Mouse (Mus musculus) embryo, embryonic 10.5 days (tissue): ENCODE measurements around the gene Fam19a2.

Source experiments
- DNase-seq: peaks from one replicate; pipeline ENCODE4 v3.0.0-alpha.2; 2015; ENCODE audit warnings: low spot score

Gene Fam19a2

DNA sequence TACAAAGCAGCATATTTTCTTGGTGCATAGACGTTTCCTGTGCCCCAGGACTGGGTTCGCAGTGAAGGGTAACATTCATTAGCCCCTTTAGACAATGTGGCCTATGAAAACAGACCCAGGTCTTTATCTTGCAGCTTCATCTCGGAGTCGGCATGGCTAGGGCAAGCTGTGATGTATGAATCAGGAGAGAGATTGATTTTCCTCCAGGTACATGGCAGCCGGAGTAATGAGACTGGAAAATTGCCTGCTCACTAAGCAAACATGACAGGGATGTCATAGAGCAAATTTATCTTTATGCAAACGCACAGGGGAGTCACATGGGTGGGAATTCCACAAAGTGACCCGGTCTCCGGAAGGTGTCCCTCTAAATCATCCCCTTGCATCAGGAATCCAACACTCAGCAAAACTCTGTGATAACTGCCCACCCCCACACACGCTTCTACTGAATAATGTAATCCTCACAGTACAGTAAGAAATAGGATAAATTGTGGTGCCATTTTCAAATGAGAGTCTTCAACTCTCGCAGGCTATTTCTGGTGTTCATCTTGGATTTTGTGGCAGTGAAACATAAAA lies 306.9 kb downstream of the Fam19a2 start:
- peak; percentile 19 for DNase-seq

DNA sequence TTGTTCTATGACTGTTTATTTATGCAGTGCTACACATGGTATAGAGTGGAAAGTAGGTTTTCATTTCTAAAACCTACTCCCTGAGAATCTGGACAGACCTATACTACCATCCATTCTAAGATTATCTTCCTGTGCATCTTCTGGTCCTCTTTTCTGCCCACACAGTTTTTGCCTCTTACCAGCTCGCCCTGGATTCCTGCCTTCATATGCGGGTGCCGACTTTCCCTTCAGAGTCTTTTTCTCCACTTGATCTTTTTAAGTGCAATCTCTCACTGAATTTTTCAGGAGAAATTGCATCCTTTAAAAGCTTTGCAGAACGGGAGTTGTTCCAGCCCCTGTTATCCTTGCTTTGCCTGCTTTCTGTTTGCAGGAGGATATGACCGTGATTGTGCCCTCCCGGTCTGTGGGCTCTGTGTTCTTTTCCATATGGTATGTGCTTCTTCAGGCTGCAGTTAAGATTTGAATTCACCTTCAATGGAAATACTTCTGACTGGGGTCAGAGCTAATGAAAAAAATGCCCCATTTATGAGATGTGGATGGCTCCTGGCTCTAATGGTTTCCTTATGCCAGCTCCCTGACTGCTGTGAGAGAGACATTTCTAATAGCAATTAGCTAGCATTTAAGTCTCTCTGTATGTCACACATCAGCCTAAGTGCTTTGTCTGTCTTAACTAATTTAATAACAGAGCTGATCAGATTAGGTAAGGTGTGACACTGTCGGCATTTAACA lies 308.7 kb downstream of the Fam19a2 start:
- peak; percentile 50 for DNase-seq

DNA sequence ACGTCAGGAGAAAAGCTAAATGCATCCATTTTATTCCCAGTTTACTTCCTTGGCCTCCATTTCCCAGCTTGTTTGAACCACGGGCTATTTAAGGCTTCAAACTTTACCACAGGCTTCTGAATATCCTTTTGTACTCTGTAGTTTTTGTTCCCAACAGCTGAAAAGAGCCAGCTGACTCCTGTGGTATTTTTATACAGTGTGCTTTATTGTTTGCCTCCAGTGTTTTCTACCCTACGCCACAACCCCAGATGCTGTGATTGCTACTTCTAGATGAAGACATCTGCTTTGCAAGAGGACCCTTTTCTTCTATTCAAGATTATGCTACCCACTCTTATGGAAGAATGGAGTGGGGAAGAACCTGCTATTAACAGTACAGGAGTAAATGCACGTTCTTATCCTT lies 314.0 kb downstream of the Fam19a2 start:
- DNase-seq = no peak

DNA sequence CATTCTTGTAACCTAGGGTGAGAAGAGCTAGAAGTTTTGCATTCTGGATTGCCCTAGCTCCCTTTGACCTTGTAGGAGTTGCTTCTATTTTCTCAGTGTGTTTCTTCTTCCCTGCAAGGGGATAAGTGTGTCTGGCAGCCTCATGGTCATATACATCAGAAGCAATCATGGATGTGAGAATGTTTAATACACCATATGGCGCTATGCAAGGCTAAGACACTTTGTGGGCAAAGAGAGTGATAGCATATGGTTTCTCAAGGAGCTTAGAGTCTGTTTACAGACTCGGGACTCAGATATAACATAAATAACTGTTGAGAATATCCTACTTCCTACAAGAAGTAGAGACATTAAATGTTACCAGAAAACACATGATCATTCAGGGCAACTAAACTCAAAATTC lies 315.2 kb downstream of the Fam19a2 start:
- no peak for DNase-seq

DNA sequence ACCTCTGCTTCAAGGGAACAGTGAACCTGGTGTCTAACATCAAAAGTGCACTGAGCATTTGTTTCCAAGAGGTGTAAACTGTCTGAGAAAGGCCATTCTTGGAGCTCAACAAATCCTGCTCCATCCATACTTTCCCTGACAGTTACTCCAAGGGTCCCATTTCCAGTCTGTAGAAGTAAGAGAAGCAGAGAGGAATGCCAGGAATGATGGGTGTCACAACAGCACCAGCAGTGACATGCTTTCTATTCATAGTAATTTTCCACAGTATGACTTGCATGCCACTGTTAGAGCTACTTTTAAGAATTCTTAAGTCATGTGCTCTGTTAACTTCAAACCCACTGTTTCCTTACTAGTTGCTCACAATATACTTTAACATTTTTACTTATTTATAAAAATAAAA lies 331.2 kb downstream of the Fam19a2 start:
- no peak for DNase-seq

DNA sequence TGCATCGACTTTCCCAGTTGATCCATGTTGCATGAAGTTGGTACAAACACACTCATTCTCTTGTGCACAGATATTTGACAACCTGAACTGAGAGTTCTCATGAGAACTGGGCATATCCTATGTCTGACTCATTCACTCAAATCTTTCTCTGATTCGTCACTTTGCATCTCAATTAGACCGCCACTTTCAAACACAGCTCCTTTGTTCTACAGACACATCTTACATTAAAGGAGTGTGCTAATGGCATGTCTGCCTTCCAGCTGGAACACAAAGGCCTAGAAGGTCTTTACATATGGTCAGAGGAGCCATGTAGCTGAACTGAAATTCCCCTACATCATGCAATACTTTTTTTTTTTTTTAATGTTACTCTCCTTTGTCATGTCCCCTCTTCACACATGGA lies 333.3 kb downstream of the Fam19a2 start:
- DNase-seq = no peak

DNA sequence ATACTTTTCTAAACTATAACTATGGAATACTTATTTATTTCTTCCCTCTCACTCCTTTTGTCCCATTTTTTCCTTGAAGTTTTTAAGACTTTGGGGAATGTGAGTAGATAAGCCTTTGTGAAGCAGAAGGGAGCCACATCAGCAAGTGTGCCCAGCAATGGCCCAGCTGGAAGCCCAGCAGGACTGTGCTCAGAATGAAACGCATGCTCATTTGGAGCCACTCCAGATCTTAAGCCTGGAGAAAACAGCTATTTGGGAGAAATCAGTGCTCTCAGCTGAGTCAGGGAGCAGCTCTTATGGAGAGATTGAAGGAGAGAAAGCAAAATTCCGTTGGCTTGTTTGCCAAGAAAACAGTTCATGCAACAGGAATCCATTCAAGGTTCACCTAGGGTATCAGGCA lies 341.9 kb downstream of the Fam19a2 start:
- no peak for DNase-seq

DNA sequence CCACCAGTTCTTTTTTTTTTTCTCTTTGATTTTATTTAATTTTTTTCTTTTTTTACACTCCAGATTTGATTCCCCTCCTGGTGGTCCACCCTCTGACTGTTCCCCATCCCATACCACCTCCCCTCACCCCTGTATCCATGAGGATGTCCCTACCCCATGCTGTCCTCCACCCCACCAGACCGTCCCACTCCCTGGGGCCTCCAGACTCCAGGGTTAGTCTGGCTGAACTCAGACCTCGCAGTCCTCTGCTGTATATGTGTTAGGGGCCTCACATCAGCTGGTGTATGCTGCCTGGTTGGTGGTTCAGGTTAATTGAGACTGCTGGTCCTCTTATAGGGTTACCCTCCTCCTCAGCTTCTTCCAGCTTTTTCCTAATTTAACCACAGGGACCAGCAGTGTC lies 362.9 kb downstream of the Fam19a2 start:
- DNase-seq = no peak

DNA sequence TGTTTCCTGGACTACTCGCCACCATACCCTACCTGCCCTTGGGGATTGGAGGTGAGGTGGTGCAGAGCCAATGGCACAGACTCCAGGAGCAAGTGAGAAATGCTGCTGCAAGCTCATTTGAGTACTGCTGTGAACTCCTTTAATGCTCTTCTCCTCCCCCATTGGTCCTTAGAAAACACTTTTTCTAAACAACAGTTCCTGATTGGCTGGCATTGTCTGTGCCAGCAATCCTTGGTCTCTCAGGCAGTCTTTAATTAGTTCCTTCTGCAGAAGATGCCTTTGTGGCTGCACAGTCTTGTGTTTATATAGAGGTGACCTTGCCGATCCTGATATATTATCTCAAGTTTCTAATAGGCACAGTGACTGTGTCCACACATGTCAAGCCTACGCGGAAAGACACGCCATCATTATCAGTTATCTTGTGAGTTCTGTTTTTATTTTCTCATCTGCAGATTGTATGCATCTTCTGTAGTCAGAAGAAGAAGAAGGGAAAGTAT lies 365.5 kb downstream of the Fam19a2 start:
- DNase-seq = peak; percentile 46

DNA sequence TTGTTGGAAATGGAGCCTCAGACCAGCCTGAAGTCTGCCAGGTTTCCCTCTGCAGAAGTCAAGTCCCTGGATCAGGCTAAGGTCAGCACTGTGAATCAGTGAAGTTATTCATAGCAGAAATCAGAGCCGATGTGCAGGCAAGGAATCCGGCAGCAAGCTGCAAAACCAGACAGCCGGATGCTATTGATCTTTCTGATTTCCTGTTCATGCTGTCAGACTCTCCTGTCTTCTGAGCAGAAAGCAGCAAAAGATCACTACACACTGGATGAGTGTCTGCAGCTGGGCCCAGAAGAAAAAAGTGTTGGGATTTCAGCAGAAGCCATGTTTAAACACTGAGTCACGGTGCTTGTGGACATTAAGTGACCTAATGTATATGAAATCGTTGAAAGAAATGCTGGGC lies 368.2 kb downstream of the Fam19a2 start:
- DNase-seq = peak; percentile 47

DNA sequence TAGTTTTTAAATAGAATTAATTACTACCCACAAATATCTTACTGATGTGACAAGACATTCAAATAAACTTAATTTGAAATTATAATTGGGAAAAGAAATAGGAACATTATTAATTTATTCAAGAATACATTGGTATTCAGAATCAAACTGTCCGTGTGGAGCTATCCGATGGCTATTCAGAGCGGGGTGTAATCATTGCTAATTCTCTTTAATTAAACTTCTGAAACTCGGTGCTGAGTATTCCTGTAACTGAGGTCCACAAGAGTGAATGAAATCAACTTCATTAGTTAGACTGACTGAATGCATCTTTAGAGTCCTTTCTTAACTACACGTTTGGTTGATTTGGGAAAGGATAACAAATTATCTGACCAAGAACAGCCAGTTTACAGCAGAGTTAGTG lies 372.9 kb downstream of the Fam19a2 start:
- DNase-seq = no peak

DNA sequence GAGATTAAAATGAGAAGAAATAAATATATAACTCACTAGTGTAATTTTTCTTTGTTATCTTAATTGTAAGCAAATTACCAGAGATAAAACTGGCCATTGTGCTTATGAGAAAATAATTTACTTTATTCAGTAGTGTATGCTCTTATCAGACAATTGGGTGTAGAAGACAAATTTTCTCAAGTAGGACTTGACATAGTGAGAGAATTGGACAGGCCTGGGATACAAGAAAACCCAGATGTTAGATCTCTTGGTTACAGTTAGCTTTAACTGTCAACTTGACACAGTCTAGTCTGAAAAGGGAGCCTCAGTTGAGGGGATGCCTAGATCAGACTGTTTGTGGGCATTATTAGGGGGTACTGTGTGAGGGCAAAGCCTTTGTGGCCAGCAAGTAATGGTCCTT lies 373.7 kb downstream of the Fam19a2 start:
- no peak for DNase-seq

DNA sequence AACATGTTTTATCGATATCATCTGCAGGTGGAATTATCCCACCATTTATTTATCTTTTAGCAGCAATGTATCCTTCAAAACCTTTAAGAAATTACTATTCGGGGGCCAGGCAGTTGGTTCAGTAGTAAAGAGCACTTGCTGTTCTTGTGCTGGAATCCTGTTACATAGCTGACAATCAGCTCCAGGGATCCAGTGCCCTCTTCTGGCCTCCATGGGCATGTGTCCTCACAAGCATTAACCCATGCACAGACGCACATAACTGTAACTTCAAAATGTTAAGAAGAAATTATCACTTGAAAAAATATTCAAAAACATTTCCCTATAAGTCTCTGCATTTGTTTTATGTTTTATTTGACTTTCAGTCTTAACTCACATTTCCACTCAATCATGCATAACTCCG lies 381.8 kb downstream of the Fam19a2 start:
- DNase-seq = no peak

DNA sequence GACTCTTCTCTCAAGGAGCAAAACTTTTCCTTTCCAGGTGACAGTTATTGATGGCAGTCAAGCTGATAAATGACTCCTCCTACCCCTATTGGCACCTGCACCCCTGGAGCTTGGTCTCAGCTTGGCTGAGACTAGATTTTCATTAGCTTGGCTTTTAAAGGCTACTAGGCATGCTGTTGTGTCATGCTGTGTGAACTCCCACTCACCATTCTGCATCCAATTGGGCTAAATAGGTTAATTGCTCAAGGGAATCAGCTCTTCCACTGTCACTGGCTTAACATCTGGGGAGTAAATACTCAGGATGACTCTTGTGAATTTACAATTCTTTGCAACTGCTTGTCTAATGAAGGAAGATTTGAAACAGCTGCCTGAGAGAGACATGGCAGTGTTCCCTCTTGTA lies 407.4 kb downstream of the Fam19a2 start:
- no peak for DNase-seq

DNA sequence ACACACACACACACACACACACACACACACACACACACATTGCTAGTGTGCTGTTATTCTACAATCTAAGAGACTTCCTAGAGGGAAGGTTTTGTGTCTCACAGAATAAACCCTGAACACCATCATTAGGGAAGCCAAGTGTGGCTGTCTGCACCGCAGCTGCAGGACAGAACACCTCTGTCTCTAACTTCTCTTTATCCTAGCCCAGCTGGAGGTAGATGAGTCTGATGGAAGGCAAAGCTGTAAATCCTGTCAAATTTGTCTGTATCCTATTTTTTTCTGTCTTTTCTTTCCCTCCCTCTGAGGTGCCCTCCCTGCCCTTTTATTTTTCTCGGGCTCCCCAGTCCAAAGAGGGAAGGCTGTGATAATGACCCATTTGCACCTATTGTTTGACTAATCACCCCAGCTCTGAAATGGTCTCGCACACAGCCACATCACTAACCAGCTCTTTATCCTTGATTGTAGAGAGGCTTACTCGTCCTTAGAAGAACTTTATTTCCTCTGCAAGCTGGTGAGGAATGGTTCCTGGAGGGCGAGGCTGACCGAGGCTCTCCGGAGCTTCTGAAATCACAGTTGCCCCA lies 414.6 kb downstream of the Fam19a2 start:
- peak; percentile 26 for DNase-seq

DNA sequence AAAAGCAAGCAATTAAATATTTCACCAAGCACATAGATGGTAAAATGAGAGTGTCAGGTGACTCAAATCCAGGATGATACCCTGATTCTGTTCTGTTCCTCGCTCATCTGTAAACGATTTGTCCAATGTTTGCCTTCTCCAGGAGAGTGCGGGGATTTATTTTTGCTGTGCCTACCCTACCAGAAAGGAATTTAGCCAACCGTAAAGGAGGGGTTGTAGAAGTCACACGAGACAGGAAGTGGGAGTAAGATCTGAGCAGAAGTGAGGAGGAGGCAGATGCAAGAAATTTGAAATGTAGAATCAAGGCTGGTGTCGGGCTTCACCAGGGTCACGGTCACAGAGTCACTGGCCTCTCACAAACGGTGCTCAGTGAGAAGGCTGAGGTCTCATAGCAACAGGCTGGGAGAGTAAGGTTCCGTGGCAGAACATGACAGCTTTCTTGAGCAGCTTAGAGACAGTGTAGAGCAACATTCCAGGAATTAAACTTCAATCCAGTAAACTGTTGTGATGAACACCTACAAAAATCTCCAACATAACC lies 419.0 kb downstream of the Fam19a2 start:
- peak; percentile 41 for DNase-seq

DNA sequence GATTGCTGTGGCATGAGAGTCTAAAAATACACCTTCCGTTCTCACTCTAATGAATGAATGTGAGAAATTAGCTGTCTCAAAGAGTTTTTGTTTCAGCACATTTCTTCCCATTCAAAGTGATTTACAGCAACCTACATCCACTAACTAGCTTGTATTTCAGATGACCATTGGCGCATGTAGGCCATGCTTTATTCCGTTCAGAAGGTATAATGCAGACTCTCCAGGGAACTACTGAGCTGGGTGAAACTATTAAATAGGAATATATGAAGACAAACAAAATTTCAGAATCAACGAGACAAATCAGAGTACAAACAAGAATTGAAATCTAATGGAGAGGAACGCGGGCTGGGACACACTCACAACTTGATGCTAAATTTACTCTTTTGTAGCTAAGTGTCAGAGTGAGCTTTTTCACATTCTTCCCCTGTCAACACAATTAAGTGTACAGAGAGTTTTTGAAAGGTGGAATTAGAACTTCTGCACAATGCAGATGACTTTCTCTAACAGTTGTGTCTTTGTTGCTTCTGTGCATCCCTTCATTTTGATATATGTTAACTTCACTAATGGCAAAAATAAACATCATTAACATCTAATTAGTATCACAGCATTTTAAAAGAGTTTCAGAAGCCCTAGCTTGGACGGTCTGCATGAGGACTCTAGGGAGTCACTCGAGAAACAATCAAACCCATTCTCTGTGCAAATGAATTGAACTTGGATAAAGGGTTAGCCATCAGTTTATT lies 428.6 kb downstream of the Fam19a2 start:
- DNase-seq = no peak

DNA sequence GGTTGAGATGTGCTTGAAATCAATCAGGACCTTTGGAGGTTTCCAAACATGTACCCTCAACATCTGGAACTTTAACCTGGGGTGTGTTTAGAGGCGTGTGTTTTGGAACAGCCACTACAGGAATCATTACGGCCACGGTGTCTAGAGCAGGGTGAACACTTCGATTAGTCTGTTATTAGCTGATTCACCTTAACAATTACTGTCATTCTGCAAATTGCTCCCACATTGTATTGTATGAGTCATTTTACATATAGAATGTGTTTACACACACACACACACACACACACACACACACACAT lies 429.1 kb downstream of the Fam19a2 start:
- DNase-seq = no peak

DNA sequence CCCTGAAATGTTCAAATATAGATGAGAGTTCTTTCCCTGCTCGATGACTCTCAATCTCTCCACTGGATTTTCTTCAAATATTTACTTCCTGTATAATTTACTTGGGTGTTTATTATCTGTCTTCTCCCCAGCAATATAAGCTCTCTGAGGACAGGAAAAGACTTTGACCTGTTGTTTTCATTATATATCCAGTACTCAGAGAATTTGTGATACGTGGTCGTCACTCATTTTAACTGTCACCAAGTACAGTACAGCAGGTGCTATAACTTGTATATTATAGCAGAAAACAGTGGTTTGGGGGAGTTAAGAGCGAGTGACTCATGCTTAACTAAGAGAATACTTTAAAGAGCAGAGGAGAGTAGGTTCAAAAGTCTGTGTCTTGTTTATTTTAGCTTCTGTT lies 438.8 kb downstream of the Fam19a2 start:
- no peak for DNase-seq

DNA sequence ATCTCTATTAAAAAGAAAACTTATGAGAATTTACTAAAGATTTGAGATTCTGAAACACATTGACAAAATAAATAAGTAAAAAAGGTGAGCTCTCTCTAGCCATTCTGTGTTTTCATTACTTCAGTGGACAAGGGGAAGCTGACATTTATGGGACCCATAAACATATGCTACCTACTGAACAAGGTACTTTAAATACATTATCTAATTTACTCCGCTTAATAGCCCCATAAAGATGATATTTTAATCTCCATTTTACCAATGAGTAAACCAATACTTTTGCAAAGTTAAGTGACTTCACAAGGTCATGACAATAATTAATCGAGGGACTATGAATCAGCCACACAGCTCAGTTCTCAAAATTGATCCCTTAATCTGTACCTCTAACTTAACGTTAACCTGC lies 443.2 kb downstream of the Fam19a2 start:
- no peak for DNase-seq

DNA sequence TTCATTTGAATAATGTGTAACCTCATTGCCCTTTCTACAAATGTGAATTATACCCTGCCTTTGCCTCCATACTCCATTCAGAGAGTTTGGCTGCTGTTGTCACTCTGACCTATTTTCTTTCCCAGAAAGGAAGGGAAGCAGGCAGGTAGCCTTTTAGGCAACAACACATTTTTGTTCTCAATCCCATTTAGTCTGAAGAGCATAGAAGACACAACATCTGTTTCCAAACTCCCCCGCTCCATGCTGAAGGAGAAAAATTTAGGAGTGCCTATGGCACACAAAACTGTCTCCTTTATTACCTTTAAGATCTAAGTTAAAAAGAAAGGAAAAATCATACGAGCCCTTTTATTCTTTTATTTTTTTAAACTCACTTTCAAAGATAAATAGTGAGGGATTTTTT lies 446.9 kb downstream of the Fam19a2 start:
- DNase-seq = no peak

DNA sequence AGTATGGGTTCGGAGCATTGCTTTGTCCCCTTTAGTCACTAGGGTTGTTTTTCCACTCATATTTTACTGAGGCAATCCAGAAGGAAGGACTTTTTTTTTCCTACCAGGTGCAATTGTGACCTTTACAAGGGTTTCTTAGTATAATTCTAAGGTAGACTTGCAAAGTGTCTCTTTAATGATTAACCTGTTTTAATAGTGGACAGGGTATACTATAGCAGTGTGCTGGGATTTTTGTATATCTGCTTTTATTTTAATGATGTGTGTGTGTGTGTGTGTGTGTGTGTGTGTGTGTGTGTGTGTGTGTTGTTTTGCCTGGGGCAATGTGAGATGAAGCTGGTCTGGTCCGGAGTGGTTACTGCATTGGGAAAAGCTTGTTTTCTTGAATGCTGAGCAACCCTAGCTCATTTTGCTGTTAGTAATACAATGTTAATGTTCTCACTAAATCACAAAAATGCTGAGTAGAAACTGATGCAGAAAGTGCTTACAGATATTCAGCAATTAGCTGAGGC lies 458.2 kb downstream of the Fam19a2 start:
- DNase-seq = no peak

DNA sequence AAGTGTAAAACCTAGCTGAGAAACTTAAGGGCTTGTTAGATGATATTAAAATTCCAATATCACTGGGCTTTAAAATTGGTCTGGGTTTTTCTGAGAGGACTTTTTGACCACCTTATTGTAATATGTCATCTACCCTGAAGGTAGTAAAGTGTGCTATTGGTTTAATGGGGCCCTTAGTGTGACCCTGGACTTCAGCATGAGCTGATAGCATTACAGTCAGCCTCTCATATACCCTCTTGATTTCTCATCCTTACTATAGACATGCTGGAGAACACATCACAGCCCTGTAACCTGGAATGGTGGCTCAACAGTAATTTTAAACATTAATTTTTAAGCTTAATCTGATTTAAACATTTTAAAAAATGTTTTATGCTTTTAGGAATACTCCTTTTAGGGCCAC lies 459.8 kb downstream of the Fam19a2 start:
- no peak for DNase-seq
